Mouse (Mus musculus) NIH3T3 (cell line): ENCODE measurements around the gene Shroom3.
A peak's percentile ranks its signal among the peaks of the same experiment; 100 is the strongest.

Experiments
- DNase-seq: peaks from one replicate; pipeline ENCODE4 v3.0.0-alpha.2; 2012; ENCODE audit warnings: low read depth

Shroom3 gene

GRCm38 (mm10) chr5:92850925-92851324 lies 167.7 kb downstream of the Shroom3 start:
- DNase-seq, result no peak

DNA sequence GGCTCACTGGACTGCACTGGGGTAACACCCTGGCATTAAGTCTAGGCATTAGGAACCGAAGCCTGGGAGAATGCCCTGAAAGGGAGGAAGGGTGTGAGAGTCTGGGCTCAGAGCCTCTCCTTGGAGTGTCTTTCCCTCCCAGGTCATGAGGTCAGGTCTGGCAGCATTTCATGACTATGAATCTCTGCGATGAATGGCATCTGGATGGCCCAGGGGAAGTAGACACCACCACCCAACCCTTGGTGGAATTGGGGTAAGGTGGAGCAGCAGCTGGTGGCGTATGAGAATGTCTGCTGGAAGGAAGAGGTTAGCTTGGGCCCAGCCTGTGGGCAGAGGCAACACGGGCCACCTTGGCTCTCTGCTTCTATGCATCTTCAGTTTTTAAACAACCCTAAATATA lies 171.7 kb downstream of the Shroom3 start:
- DNase-seq, result no peak

DNA sequence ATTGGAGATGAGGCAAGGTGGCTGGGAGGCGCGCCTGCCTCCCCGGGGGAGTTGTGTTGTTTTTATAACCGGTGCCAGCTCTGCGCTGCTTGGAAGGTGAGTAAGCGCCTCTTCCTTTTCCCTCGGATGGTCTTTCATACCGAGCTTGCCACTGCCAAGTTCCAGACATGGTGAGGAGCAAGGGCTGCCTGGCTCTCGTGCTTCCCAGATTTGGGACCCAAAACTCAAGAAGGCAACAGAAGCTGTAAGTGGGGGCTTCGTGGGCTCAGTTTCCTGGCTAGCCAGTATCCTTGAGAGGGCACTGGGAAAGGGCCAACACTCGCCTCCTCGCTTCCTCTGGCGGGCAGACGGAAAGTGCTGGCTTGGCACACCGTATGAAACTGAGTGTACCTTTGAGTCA lies 173.1 kb downstream of the Shroom3 start:
- peak; percentile 83 for DNase-seq

DNA sequence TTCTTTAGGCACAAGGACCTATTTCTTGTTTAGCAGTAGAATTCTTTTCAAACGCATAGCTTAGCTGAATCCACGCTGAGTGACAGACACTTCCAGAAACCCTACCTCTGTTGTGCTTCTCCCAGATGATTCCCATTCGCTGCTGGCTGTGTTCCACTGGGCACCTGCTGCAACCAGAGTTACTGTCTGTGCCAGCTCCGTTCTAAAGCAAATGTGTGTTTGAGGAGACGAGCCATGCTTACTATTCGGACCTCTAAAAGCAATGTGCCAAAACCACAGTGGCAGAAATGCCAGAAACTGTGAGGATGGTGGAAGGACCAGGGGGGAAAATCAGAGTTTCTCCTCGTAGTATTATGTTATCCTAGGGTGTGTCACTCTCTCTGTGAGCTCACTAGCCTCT lies 173.9 kb downstream of the Shroom3 start:
- peak; percentile 8 for DNase-seq

DNA sequence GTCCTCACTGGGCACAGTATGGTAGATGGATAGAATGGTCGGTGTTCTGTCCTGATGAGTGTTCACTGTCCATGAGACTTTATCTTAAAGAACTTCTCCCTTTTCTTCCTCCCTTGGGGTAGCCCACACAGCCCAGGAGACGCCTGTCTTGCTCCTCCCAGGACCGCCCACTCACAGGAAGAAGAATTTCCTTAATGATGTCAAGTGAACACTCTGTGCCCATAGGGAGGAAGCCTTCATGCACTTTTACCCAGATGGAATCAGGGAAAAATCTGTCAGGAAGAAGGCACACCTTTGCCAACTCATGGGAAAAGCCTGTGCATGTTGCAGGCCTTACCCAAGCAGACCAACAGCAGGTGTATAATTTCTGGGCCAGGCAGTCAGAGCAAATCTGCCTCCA lies 174.9 kb downstream of the Shroom3 start:
- no peak for DNase-seq

- DNase-seq, result no peak
Observed at GRCm38 (mm10) chr5:92858576-92858975, 175.3 kb downstream of the Shroom3 start.

- DNase-seq, result no peak
Observed at GRCm38 (mm10) chr5:92861416-92862112, 178.3 kb downstream of the Shroom3 start.

DNA sequence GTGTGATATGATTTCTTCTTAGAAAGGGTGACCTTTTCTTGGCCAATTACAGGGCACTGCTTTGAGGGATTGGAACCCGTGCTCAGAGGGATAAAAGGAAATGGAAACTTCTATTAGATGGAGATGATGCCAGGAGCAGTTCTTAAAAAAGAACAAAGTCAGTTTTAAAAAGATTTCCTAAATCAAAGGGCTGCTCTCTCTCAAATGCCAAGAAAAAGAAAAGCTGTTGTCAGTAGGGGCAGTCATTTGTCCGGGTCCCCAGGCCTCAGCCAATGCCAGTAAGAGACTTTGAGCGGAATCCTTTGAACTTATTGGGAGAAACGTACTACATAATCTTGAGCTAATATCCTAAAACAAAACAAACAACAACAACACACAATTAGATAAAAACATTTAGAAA lies 181.9 kb downstream of the Shroom3 start:
- DNase-seq, result no peak

- DNase-seq, result no peak
Observed at GRCm38 (mm10) chr5:92866546-92866945, 183.3 kb downstream of the Shroom3 start.

GRCm38 (mm10) chr5:92867253-92867652 lies 184.0 kb downstream of the Shroom3 start:
- DNase-seq, result no peak

GRCm38 (mm10) chr5:92868231-92868630 lies 185.0 kb downstream of the Shroom3 start:
- no peak for DNase-seq

- DNase-seq, result peak; percentile 5
Observed at GRCm38 (mm10) chr5:92871048-92871447, 187.8 kb downstream of the Shroom3 start.

- DNase-seq, result no peak
Observed at GRCm38 (mm10) chr5:92872182-92872581, 188.9 kb downstream of the Shroom3 start.

DNA sequence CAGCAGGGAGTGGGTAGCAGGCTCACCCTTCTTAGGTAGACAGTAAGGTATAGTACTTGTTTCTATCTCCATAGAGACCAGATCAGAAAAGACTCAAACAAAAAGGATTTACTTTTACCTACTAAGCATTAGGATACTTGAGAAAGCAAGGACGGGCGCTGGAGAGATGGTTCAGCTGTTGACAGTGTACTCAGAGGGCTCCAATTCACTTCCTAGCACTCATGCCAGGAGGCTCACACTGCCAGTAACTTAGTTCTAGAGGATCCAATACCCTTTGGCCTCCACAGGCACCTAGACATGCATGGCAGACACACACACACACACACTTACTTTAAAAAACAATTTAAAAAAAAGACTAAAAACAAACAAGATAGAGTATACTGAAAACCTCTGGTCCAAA lies 189.8 kb downstream of the Shroom3 start:
- DNase-seq, result no peak

DNA sequence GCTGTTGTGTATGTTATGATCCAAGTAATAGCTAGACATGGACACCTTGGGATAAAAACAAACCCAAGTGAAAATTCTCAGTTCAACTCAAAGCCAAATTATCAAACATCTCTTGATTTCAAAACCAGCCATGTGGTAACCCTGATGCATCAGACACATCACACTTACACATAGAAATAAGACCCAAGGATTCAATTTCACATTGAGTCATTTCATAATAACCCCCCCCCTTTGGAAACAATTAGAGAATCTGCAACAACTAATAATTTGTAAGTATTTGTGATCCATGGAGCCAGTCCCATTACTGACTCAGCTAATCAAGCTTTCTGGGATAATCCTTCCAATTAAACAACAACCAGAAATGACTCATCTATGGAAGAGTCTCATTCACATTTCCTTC lies 190.3 kb downstream of the Shroom3 start:
- no peak for DNase-seq

- DNase-seq, result no peak
Observed at GRCm38 (mm10) chr5:92875836-92876235, 192.6 kb downstream of the Shroom3 start.

- no peak for DNase-seq
Observed at GRCm38 (mm10) chr5:92877104-92877503, 193.9 kb downstream of the Shroom3 start.

- no peak for DNase-seq
Observed at GRCm38 (mm10) chr5:92880393-92880792, 197.2 kb downstream of the Shroom3 start.

DNA sequence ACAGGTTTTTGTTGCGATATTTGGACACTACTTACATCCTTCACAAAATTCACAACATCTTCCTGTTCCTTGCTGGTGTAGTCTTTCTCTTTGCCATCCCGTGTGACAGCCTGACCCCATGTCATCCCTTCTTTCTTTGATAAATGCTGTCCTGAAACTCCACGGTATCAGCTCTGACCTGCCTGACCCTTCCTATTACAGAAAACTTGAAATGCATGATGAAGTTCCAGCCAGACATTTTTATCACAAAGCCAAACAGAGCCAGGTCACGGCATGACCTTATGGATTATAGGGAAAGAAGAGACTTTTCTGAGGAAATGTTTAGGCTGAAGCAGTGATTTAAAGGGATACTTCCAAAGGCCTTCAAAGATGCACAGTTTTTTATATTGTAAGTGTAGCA lies 197.7 kb downstream of the Shroom3 start:
- DNase-seq, result no peak

GRCm38 (mm10) chr5:92886141-92886540 lies 202.9 kb downstream of the Shroom3 start:
- DNase-seq, result peak; percentile 13

- DNase-seq, result no peak
Observed at GRCm38 (mm10) chr5:92887501-92887900, 204.3 kb downstream of the Shroom3 start.

DNA sequence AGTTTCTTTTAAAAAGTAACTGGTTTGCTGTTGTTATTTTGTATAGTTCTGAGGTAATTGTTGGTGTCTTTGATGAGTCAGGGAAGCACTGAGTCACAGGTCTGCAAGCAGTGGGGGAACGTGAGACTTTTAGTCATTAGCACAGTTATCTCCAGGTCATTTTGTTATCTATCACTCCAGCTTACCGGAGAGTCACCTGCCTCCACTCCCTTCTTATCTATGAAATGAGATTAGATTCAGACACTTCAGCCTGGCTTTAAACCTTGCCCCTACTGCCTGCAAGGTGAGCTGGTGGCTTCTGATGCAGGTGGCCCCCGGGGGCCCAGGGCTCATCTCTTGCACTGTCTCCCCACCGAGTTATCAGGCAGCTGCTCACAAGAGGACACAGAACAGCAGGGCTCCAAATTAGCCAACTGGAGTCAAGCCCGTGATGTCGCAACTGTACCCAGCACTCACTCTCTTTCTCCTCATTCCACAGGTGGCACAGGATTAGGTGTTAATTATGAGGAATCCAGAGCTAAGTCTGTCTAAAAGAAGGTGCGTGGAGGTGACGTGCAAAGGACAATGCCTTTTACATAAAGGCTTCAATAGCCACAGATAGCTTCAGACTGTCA lies 205.5 kb downstream of the Shroom3 start:
- no peak for DNase-seq

GRCm38 (mm10) chr5:92890902-92891301 lies 207.7 kb downstream of the Shroom3 start:
- no peak for DNase-seq

DNA sequence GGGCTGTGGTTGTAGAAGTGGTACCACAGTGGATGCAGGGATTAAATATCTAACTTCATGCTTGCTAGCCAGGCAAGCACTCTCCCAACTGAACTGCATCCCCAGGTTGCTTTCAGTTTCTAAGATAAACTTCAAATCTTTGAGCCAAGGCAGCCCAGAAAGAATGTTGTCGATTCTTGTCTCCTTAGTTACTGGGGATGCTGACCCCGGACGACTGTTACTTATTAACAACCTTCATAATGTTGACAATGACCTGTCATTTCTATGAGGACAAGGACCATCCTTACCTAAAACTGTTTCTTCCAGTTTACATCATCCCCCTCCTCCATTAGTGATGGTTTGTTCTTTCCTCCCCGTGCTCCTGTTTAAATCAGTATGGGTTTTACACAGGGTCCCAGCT lies 210.0 kb downstream of the Shroom3 start:
- no peak for DNase-seq
